Mouse (Mus musculus) forebrain, embryonic 13.5 days (tissue): ENCODE results near the gene Ssbp4. TPM values are rescaled to one million over a fixed set of nuclear protein-coding genes. Genes with fewer than 3 reads are reported as not detected.
A peak's percentile ranks its signal among the peaks of the same experiment; 100 is the strongest.

Experiments used
- ATAC-seq: fragments of 200-750 bp; cut with Nextera tagmentation; 2 replicates; pipeline ENCODE4 v1.8.0; 2017
- H3K27ac ChIP-seq: fragments of 300-500 bp; sonication (generic); 2 replicates; pipeline ENCODE4 v1.5.1; 2015; ENCODE audit warnings: inconsistent platforms, mild to moderate bottlenecking, moderate library complexity
- H3K27me3 ChIP-seq: fragments of 300-500 bp; sonication (generic); 2 replicates; pipeline ENCODE4 v1.6.1; 2015; ENCODE audit warnings: mild to moderate bottlenecking, inconsistent platforms
- H3K36me3 ChIP-seq: fragments of 300-500 bp; sonication (generic); 2 replicates; pipeline ENCODE4 v1.6.1; 2015; ENCODE audit warnings: mild to moderate bottlenecking, inconsistent platforms; ENCODE audit not compliant: poor library complexity, severe bottlenecking
- H3K4me1 ChIP-seq: fragments of 300-500 bp; sonication (generic); 2 replicates; pipeline ENCODE4 v1.6.1; 2015; ENCODE audit warnings: inconsistent platforms
- H3K4me2 ChIP-seq: fragments of 300-500 bp; sonication (generic); 2 replicates; pipeline ENCODE4 v1.6.1; 2015; ENCODE audit warnings: inconsistent platforms, mild to moderate bottlenecking, moderate library complexity
- H3K4me3 ChIP-seq: fragments of 300-500 bp; sonication (generic); 2 replicates; pipeline ENCODE4 v1.5.1; 2015; ENCODE audit warnings: mild to moderate bottlenecking, inconsistent platforms
- H3K9ac ChIP-seq: fragments of 300-500 bp; sonication (generic); 2 replicates; pipeline ENCODE4 v1.6.1; 2015; ENCODE audit warnings: mild to moderate bottlenecking, inconsistent platforms
- H3K9me3 ChIP-seq: fragments of 300-500 bp; sonication (generic); replicated peaks from 2 replicates; pipeline ENCODE4 v1.6.1; 2016; ENCODE audit warnings: inconsistent platforms
- WGBS: fragments of 180-500 bp; shearing (Covaris S2); methylation state at CpG from one replicate; pipeline ENCODE4 v1.1.7; 2015; 5-methylcytosine and 5-hydroxymethylcytosine counted together
- polyA plus RNA-seq: library from polyadenylated mRNA; unstranded; fragments of >200 nt; fragmentation: Nextera tagmentation; extraction: Ambion mirVana; gene quantifications from 2 replicates; pipeline ENCODE4 v1.2.1, GENCODE M21; 2015

Gene Ssbp4
- polyA plus RNA-seq, 1 experiment from 2014 or later: 81.9 TPM

DNA sequence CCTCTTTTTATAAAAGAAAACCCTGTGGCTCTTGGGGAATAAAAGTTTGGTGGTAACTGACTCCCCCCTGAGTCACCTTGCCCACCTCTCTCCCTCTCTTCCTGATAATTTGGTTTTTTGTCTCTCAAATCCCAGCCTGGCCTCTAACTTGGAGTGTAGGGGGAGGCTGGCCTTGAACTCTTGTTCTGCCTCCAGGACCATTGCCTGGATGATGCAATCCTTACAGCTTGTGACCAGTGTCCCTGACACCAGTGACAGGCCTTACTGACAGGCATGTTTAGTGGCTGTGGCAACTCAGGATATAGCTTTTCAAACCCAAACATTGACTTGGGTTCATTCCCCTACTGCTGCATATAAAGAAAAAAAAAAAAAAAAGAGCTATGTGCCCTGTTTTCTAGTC is 38.1 kb upstream of the Ssbp4 start:
- no peaks in the 10 kb centered on the region for H3K27me3 ChIP-seq
- no peak for ATAC-seq
- no peak overlapping the region for H3K4me2 ChIP-seq
- H3K9ac ChIP-seq: no peak overlapping the region
- peaks cover 28% of the 10 kb centered on the region for H3K36me3 ChIP-seq
- H3K4me3 ChIP-seq: no peak overlapping the region
- peaks cover 35% of the 10 kb centered on the region for H3K4me1 ChIP-seq
- H3K27ac ChIP-seq: no peak overlapping the region
- H3K9me3 ChIP-seq: no peaks in the 10 kb centered on the region

- peaks cover 35% of the 10 kb centered on the region for H3K4me1 ChIP-seq
- no peak overlapping the region for H3K9ac ChIP-seq
- ATAC-seq: no peak
These were observed 37.7 kb upstream of the Ssbp4 start for GRCm38 (mm10) chr8:70646369-70646768.

GRCm38 (mm10) chr8:70645501-70646224 is 37.0 kb upstream of the Ssbp4 start:
- ATAC-seq: no peak
- H3K27ac ChIP-seq: no peak overlapping the region
- 67% methylated on average over 17 of the region's 17 CpGs for WGBS
- H3K4me1 ChIP-seq: peaks cover 35% of the 10 kb centered on the region
- H3K4me2 ChIP-seq: no peak overlapping the region
- no peaks in the 10 kb centered on the region for H3K9me3 ChIP-seq
- H3K36me3 ChIP-seq: peaks cover 18% of the 10 kb centered on the region
- H3K27me3 ChIP-seq: no peaks in the 10 kb centered on the region
- no peak overlapping the region for H3K9ac ChIP-seq
- H3K4me3 ChIP-seq: no peak overlapping the region

More at GRCm38 (mm10) chr8:70646369-70646768, 37.7 kb upstream of the Ssbp4 start:
- H3K9me3 ChIP-seq: no peaks in the 10 kb centered on the region
- peaks cover 25% of the 10 kb centered on the region for H3K36me3 ChIP-seq
- 76% methylated on average over 6 of the region's 6 CpGs for WGBS
- no peak overlapping the region for H3K4me2 ChIP-seq
- no peaks in the 10 kb centered on the region for H3K27me3 ChIP-seq
- no peak overlapping the region for H3K4me3 ChIP-seq
- no peak overlapping the region for H3K27ac ChIP-seq

GRCm38 (mm10) chr8:70644065-70644464 is 35.4 kb upstream of the Ssbp4 start:
- Histone ChIP-seq H3K36me3 (peaks cover 3% of the 10 kb centered on the region; the same call in 1 of the 2 replicates), H3K4me2 (no peak overlapping the region), H3K9me3 (no peaks in the 10 kb centered on the region), H3K4me3 (no peak overlapping the region), H3K4me1 (peaks cover 21% of the 10 kb centered on the region), H3K27ac (no peak overlapping the region), H3K9ac (no peak overlapping the region), H3K27me3 (no peaks in the 10 kb centered on the region)
- no peak for ATAC-seq
- WGBS: 86% methylated on average over 2 of the region's 2 CpGs

DNA sequence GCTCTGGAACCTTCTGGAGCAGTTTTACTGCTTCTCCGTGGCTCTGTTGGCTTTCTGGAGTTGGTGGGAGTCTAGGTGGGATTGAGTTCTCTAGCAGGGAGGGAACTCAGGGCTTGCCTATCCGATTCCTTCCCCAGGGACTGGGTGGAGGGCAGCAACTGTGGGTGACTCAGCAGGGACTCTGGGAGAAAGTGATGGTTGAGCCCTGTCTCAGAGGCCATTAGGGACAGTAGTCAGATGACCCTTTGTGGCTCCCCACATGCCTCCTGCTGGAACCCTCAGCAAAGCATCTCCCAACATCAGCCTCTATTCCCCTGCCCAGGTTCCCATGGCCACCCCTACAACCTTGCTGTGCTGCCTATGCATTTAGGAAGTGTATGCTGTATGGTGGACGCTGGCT is 34.3 kb upstream of the Ssbp4 start:
- no peak for ATAC-seq
- H3K36me3 ChIP-seq: no peaks in the 10 kb centered on the region
- no peak overlapping the region for H3K9ac ChIP-seq
- H3K9me3 ChIP-seq: no peaks in the 10 kb centered on the region
- peaks cover 11% of the 10 kb centered on the region for H3K4me1 ChIP-seq
- H3K27me3 ChIP-seq: no peaks in the 10 kb centered on the region
- no peak overlapping the region for H3K4me2 ChIP-seq
- WGBS: 72% methylated on average over 3 of the region's 3 CpGs
- no peak overlapping the region for H3K4me3 ChIP-seq
- H3K27ac ChIP-seq: no peak overlapping the region

- H3K4me2 ChIP-seq: no peak overlapping the region
- H3K27me3 ChIP-seq: no peaks in the 10 kb centered on the region
- peaks cover 9% of the 10 kb centered on the region for H3K4me1 ChIP-seq
- no peak overlapping the region for H3K9ac ChIP-seq
- H3K9me3 ChIP-seq: no peaks in the 10 kb centered on the region
- ATAC-seq: no peak
- WGBS: 82% methylated on average over 9 of the region's 9 CpGs
- no peak overlapping the region for H3K4me3 ChIP-seq
- no peak overlapping the region for H3K27ac ChIP-seq
- no peaks in the 10 kb centered on the region for H3K36me3 ChIP-seq
These were observed 30.1 kb upstream of the Ssbp4 start for GRCm38 (mm10) chr8:70638752-70639151.

DNA sequence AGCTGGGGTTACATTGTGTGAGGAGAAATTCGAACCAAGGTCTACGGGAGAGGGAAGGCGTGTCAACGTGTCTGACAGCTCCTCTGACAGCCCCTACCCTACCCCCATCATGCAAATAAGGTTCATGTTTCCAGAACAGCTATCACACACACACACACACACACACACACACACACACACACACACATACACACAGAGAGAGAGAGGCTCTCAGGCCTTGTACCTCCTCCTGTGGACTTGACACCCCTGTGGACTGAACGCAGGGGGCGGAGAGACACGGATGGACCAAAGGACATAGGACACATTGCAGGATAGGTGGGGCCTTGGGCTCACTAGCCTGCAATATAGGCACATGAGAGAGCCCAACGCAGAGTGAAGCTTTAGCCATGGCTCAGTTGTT is 28.2 kb upstream of the Ssbp4 start:
- Histone ChIP-seq H3K9ac (peak overlapping the region; percentile 26; the same call in 1 of the 2 replicates), H3K4me2 (no peak overlapping the region)
- WGBS: 60% methylated on average over 8 of the region's 8 CpGs

GRCm38 (mm10) chr8:70635527-70635926 is 26.9 kb upstream of the Ssbp4 start:
- Histone ChIP-seq H3K27ac (no peak overlapping the region), H3K4me2 (no peak overlapping the region), H3K9ac (no peak overlapping the region), H3K4me1 (peaks cover 18% of the 10 kb centered on the region), H3K4me3 (no peak overlapping the region), H3K27me3 (peaks cover 19% of the 10 kb centered on the region), H3K36me3 (no peaks in the 10 kb centered on the region), H3K9me3 (no peaks in the 10 kb centered on the region)
- WGBS: 78% methylated on average over 6 of the region's 6 CpGs
- ATAC-seq: no peak

More for the DNA sequence above, 28.2 kb upstream of the Ssbp4 start:
- Histone ChIP-seq H3K9me3 (no peaks in the 10 kb centered on the region), H3K27ac (no peak overlapping the region), H3K36me3 (no peaks in the 10 kb centered on the region), H3K4me1 (peaks cover 9% of the 10 kb centered on the region), H3K4me3 (no peak overlapping the region), H3K27me3 (peaks cover 6% of the 10 kb centered on the region; the same call in 1 of the 2 replicates)
- no peak for ATAC-seq

- no peak overlapping the region; the same call in 1 of the 2 replicates for H3K9ac ChIP-seq
- peaks cover 20% of the 10 kb centered on the region for H3K27me3 ChIP-seq
- 52% methylated on average over 6 of the region's 6 CpGs for WGBS
- H3K4me1 ChIP-seq: peaks cover 29% of the 10 kb centered on the region
- H3K36me3 ChIP-seq: no peaks in the 10 kb centered on the region
- H3K4me3 ChIP-seq: no peak overlapping the region
- no peak for ATAC-seq
- H3K4me2 ChIP-seq: no peak overlapping the region
- H3K27ac ChIP-seq: no peak overlapping the region
- H3K9me3 ChIP-seq: no peaks in the 10 kb centered on the region
These were observed 25.4 kb upstream of the Ssbp4 start for GRCm38 (mm10) chr8:70634066-70634465.

DNA sequence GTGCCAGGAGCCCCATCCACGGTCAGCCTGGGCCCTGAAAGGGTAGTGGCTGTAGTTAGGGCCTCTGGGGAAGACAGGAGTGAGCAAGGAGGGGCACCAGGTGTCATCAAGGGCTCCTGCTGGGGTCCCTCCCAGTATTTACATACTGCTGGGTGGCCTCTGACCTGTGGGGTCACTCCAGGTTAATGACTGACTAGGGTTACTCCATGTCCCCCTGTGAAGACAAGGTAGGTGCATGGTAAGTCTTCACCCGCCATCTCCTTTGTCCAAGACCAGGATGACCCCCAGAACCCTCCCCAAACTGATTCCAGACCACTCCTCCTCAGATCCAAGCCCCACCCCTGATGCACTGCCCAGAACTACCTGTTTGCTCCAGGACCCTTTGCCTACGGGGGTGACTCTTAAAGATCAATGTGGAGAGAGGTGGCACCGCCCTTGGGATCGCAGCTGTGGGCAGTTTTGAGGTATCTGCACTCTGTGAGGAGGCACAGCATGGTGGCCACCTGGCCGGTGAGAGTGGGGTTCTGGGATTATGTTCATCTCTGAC is 23.7 kb upstream of the Ssbp4 start, which contains the start of gene Gdf15:
Gene Gdf15 (minus strand): TSS at position 111 of the 547 bp plus-strand sequence.
- Histone ChIP-seq H3K4me2 (0 out of 2 replicates have a peak within 1 kb of the TSS, but pooled peaks have one; percentile 22), H3K9me3 (no peaks in the 10 kb centered on the region), H3K4me3 (no peak within 1 kb of the TSS), H3K27ac (no peak within 1 kb of the TSS), H3K4me1 (peaks cover 29% of the 10 kb centered on the region), H3K27me3 (peaks cover 20% of the 10 kb centered on the region), H3K36me3 (no peaks in the 10 kb centered on the region), H3K9ac (peak within 1 kb of the TSS; percentile 40; the same call in 1 of the 2 replicates)
- no peak for ATAC-seq
- 84% methylated on average over 6 of the region's 6 CpGs for WGBS

DNA sequence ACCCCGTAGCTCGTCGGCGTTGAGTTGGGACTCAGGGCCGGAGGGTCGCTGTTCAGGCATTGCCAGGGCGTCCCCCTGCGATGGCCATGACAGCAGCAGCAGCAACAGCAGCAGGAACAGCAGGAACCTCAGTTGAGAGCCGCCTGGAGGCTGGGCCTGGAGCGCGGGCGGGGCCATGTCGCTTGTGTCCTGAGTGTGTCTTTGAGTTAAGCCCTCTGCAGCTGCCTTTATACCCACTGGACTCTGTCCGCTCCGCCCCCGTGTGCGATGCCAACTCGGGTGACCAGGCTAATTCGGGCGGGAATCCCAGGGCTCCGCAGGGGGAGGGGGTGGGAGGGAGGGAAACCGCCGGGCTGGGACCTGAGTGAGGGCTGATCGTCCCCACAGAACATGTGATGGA is 22.8 kb upstream of the Ssbp4 start:
- no peak overlapping the region for H3K4me3 ChIP-seq
- WGBS: 24% methylated on average over 22 of the region's 24 CpGs
- ATAC-seq: no peak
- H3K9me3 ChIP-seq: no peaks in the 10 kb centered on the region
- peaks cover 20% of the 10 kb centered on the region for H3K27me3 ChIP-seq
- H3K36me3 ChIP-seq: no peaks in the 10 kb centered on the region
- H3K4me2 ChIP-seq: 0 out of 2 replicates have a peak overlapping the region, but pooled peaks have one; percentile 22
- no peak overlapping the region for H3K27ac ChIP-seq
- H3K9ac ChIP-seq: no peak overlapping the region
- H3K4me1 ChIP-seq: peaks cover 25% of the 10 kb centered on the region

- Histone ChIP-seq H3K27me3 (peaks cover 20% of the 10 kb centered on the region), H3K36me3 (no peaks in the 10 kb centered on the region), H3K27ac (no peak overlapping the region), H3K4me2 (peak overlapping the region; percentile 22; the same call in 1 of the 2 replicates), H3K4me1 (peaks cover 25% of the 10 kb centered on the region), H3K9me3 (no peaks in the 10 kb centered on the region), H3K4me3 (no peak overlapping the region), H3K9ac (no peak overlapping the region)
- no peak for ATAC-seq
- WGBS: 13% methylated on average over 22 of the region's 22 CpGs
These were observed 22.1 kb upstream of the Ssbp4 start for GRCm38 (mm10) chr8:70630532-70631381.
